Mouse (Mus musculus): ENCODE data around the gene Hic2. TPM values are rescaled to one million over a fixed set of nuclear protein-coding genes. Genes with fewer than 3 reads are reported as not detected.

Hic2 gene
- polyA plus RNA-seq, 1 experiment from 2014 or later: 1.4 TPM

GRCm38 (mm10) chr16:17267937-17268336, 34.6 kb downstream of the Hic2 start:
- H3K9ac ChIP-seq (replicated peaks): no peak overlapping the region
- H3K4me2 ChIP-seq (ENCODE audit: low read depth, low read length): no peak overlapping the region
- DNase-seq (no peak), ATAC-seq (peak; percentile 41; the same call in 1 of the 2 replicates)
- H3K27me3 ChIP-seq (ENCODE audit: insufficient read depth, low read length): no peaks in the 10 kb centered on the region
- WGBS (ENCODE audit: insufficient replicate concordance): 59% methylated on average over 5 of the region's 5 CpGs
- no peaks in the 10 kb centered on the region for H3K36me3 ChIP-seq (replicated peaks; ENCODE audit: insufficient read depth, low read length)
- TF ChIP-seq CTCF (IDR thresholded peaks at IDR 0.05; ENCODE audit: low read depth): no peak
- no peak for TF ChIP-seq EP300 (IDR thresholded peaks at IDR 0.05; ENCODE audit: low read depth)
- no peak overlapping the region for H3K4me3 ChIP-seq (ENCODE audit: low read depth, low read length)
- H3K4me1 ChIP-seq (ENCODE audit: insufficient read depth): no peaks in the 10 kb centered on the region
- H3K27ac ChIP-seq (ENCODE audit: low read depth): no peak overlapping the region
- H3K9me3 ChIP-seq (ENCODE audit: low read length): no peaks in the 10 kb centered on the region

GRCm38 (mm10) chr16:17269872-17270271, 36.5 kb downstream of the Hic2 start:
- H3K36me3 ChIP-seq (replicated peaks; ENCODE audit: insufficient read depth, low read length): no peaks in the 10 kb centered on the region
- H3K4me1 ChIP-seq (ENCODE audit: insufficient read depth): no peaks in the 10 kb centered on the region
- WGBS (ENCODE audit: insufficient replicate concordance): 62% methylated on average over 5 of the region's 5 CpGs
- H3K9ac ChIP-seq (replicated peaks): no peak overlapping the region
- H3K27me3 ChIP-seq (ENCODE audit: insufficient read depth, low read length): no peaks in the 10 kb centered on the region
- ATAC-seq (no peak), DNase-seq (no peak)
- no peak overlapping the region for H3K4me2 ChIP-seq (ENCODE audit: low read depth, low read length)
- TF ChIP-seq CTCF (IDR thresholded peaks at IDR 0.05; ENCODE audit: low read depth): no peak
- no peak for TF ChIP-seq EP300 (IDR thresholded peaks at IDR 0.05; ENCODE audit: low read depth)
- no peaks in the 10 kb centered on the region for H3K9me3 ChIP-seq (ENCODE audit: low read length)
- no peak overlapping the region for H3K4me3 ChIP-seq (ENCODE audit: low read depth, low read length)
- H3K27ac ChIP-seq (ENCODE audit: low read depth): no peak overlapping the region

- no peaks in the 10 kb centered on the region for H3K4me1 ChIP-seq (ENCODE audit: insufficient read depth)
- DNase-seq (no peak), ATAC-seq (no peak)
- no peaks in the 10 kb centered on the region for H3K9me3 ChIP-seq (ENCODE audit: low read length)
- WGBS (ENCODE audit: insufficient replicate concordance): 71% methylated on average over 4 of the region's 4 CpGs
- H3K27me3 ChIP-seq (ENCODE audit: insufficient read depth, low read length): no peaks in the 10 kb centered on the region
- H3K4me2 ChIP-seq (ENCODE audit: low read depth, low read length): no peak overlapping the region
- no peaks in the 10 kb centered on the region for H3K36me3 ChIP-seq (replicated peaks; ENCODE audit: insufficient read depth, low read length)
- no peak overlapping the region for H3K27ac ChIP-seq (ENCODE audit: low read depth)
- no peak overlapping the region for H3K4me3 ChIP-seq (ENCODE audit: low read depth, low read length)
- TF ChIP-seq EP300 (IDR thresholded peaks at IDR 0.05; ENCODE audit: low read depth): no peak
- TF ChIP-seq CTCF (IDR thresholded peaks at IDR 0.05; ENCODE audit: low read depth): peak; percentile 69
- no peak overlapping the region for H3K9ac ChIP-seq (replicated peaks)
Measured at GRCm38 (mm10) chr16:17271124-17271523, 37.8 kb downstream of the Hic2 start.

GRCm38 (mm10) chr16:17271856-17272255, 38.5 kb downstream of the Hic2 start:
- Histone ChIP-seq H3K9ac (replicated peaks) (no peak overlapping the region), H3K4me2 (ENCODE audit: low read depth, low read length) (no peak overlapping the region), H3K9me3 (ENCODE audit: low read length) (no peaks in the 10 kb centered on the region), H3K4me1 (ENCODE audit: insufficient read depth) (peaks cover 6% of the 10 kb centered on the region), H3K4me3 (ENCODE audit: low read depth, low read length) (no peak overlapping the region), H3K36me3 (replicated peaks; ENCODE audit: insufficient read depth, low read length) (no peaks in the 10 kb centered on the region), H3K27ac (ENCODE audit: low read depth) (no peak overlapping the region), H3K27me3 (ENCODE audit: insufficient read depth, low read length) (peaks cover 4% of the 10 kb centered on the region)
- ATAC-seq: no peak
- 72% methylated on average over 6 of the region's 6 CpGs for WGBS (ENCODE audit: insufficient replicate concordance)
- no peak for DNase-seq
- no peak for TF ChIP-seq EP300 (IDR thresholded peaks at IDR 0.05; ENCODE audit: low read depth)

GRCm38 (mm10) chr16:17275721-17276120, 42.3 kb downstream of the Hic2 start, which contains the start of gene Tmem191c:
Tmem191c (plus strand) TSS chr16:17276077.
- WGBS (ENCODE audit: insufficient replicate concordance): 57% methylated on average over 7 of the region's 7 CpGs

GRCm38 (mm10) chr16:17276164-17277151, 43.1 kb downstream of the Hic2 start:
- Histone ChIP-seq H3K9me3 (ENCODE audit: low read length) (no peaks in the 10 kb centered on the region), H3K4me1 (ENCODE audit: insufficient read depth) (peaks cover 18% of the 10 kb centered on the region), H3K27me3 (ENCODE audit: insufficient read depth, low read length) (peaks cover 18% of the 10 kb centered on the region), H3K9ac (replicated peaks) (peak overlapping the region; percentile 51), H3K4me2 (ENCODE audit: low read depth, low read length) (peak overlapping the region; percentile 95), H3K27ac (ENCODE audit: low read depth) (no peak overlapping the region), H3K36me3 (replicated peaks; ENCODE audit: insufficient read depth, low read length) (peaks cover 4% of the 10 kb centered on the region; the same call in 1 of the 2 replicates), H3K4me3 (ENCODE audit: low read depth, low read length) (peak overlapping the region; percentile 58)
- peak; percentile 94 for DNase-seq
- TF ChIP-seq CTCF (IDR thresholded peaks at IDR 0.05; ENCODE audit: low read depth) (peak; percentile 96), EP300 (IDR thresholded peaks at IDR 0.05; ENCODE audit: low read depth) (no peak)
- under 1% methylated on average over 60 of the region's 62 CpGs for WGBS (ENCODE audit: insufficient replicate concordance)
- ATAC-seq: peak; percentile 90

More at GRCm38 (mm10) chr16:17275721-17276120, 42.3 kb downstream of the Hic2 start, which contains the start of gene Tmem191c:
- Histone ChIP-seq H3K4me3 (ENCODE audit: low read depth, low read length) (peak within 1 kb of the TSS; percentile 58), H3K9ac (replicated peaks) (peak within 1 kb of the TSS; percentile 51), H3K4me1 (ENCODE audit: insufficient read depth) (peaks cover 18% of the 10 kb centered on the region), H3K27me3 (ENCODE audit: insufficient read depth, low read length) (peaks cover 18% of the 10 kb centered on the region), H3K27ac (ENCODE audit: low read depth) (no peak within 1 kb of the TSS), H3K36me3 (replicated peaks; ENCODE audit: insufficient read depth, low read length) (0 out of 2 replicates have a peak, but pooled peaks cover 4% of the 10 kb centered on the region), H3K4me2 (ENCODE audit: low read depth, low read length) (peak within 1 kb of the TSS; percentile 95), H3K9me3 (ENCODE audit: low read length) (no peaks in the 10 kb centered on the region)
- no peak for DNase-seq
- ATAC-seq: no peak
- TF ChIP-seq EP300 (IDR thresholded peaks at IDR 0.05; ENCODE audit: low read depth): no peak
- TF ChIP-seq CTCF (IDR thresholded peaks at IDR 0.05; ENCODE audit: low read depth): no peak

Data from liver, postnatal 0 days (tissue).